Mouse (Mus musculus) stomach, postnatal 0 days (tissue): Measurements from ENCODE around the gene Btbd9.

ENCODE experiments used
- CTCF ChIP-seq: IDR thresholded peaks from 2 replicates; pipeline ENCODE4 v1.5.1; 2016; ENCODE audit warnings: antibody characterized with exemption, low read depth, mild to moderate bottlenecking, moderate library complexity
- EP300 ChIP-seq: optimal IDR thresholded peaks from 2 replicates; pipeline ENCODE3; 2016; ENCODE audit warnings: antibody characterized with exemption

DNA sequence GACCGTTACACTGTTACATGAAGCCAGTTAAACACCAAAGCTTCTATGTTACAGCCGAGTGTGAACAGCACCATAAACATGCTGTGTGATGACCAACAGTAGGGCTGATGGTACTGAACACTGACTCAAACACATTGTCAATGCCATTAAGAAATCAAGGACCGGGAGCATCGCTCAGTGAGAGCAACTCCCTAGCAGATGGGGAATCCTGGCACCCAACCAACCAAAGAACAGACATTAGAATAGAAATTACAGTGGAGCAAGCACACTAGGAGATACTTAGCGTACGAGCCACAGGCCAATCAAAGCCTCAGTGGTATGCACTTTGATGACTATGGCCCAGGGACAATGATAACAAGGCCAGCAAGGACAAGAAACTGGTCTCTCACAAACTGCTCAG is 303.5 kb downstream of the Btbd9 start:
- TF ChIP-seq CTCF (no peak), EP300 (no peak)
